Mouse (Mus musculus) frontal cortex, postnatal 14 days (tissue): ENCODE results near the gene Slc17a9.
"Not testable (repeated sequence)": the region's sequence is repeated elsewhere in the genome, so short reads cannot be mapped to it uniquely, and the experiment has no call there.

Source experiments
- DNase-seq, 2 experiments: peaks; one replicate each; pipeline ENCODE4 v3.0.0; 2022; ENCODE audit warnings: low spot score in 2 of 2

The Slc17a9 gene

DNA sequence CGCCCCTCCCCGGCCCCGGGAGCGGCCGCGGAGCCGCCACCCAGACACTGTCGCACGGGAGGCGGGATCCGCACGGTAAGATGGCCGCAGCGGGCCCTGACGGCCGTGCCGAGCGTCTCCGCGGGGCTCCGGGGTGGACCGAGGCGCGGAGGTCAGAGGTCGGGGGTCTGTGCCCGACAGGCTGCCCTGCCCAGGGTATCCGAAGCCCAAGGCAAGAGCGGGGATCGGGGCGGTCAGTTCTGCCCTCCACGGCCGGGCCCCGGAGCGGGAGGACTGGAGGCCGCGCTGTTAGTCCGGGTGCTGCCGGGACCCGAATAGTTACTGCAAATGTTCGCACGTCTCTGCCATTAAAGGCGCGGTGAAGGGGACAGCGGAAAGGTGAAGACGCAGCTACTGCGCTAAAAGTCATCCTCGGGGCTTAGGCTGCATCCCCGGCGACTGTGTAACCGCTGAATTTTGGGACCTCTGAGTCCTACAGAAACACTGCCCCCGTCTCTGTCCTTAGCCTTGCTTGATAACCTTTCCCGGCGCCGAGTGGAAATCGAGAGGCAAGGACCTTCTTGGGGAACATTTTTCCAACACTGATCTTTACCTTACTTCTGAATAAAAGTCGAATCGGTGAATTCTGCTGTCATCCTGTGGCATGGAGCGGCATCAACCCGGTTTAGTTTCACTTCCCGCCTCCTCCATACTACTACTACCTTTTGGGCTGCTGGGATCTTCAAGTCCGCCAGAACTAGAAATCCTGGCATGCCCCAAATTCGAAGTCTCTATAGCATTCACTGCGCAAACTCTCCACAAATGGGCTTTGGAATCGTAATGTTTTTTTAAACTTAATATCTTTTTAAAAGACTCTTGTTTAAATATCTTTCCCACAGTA is 14.5 kb upstream of the Slc17a9 start:
- DNase-seq, result peak in 1 of 2 experiments; percentile 52

DNA sequence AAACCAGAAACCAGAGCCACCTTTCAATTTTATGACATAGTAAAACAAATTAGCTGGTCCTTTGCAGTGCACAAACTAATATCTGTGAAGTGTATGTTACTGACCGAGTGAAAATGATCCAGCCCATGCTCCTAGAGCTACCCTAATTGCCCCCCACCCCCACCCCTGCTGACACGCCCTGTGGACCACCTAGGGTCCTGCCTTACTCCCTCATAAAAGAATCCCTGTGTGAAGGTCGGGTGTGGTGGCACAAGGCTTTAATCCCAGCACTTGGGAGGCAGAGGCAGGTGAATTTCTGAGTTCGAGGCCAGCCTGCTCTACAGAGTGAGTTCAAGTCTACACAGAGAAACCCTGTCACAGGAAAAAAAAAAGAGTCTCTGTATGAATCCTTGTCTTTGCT is 13.5 kb upstream of the Slc17a9 start:
- no peak for DNase-seq

DNA sequence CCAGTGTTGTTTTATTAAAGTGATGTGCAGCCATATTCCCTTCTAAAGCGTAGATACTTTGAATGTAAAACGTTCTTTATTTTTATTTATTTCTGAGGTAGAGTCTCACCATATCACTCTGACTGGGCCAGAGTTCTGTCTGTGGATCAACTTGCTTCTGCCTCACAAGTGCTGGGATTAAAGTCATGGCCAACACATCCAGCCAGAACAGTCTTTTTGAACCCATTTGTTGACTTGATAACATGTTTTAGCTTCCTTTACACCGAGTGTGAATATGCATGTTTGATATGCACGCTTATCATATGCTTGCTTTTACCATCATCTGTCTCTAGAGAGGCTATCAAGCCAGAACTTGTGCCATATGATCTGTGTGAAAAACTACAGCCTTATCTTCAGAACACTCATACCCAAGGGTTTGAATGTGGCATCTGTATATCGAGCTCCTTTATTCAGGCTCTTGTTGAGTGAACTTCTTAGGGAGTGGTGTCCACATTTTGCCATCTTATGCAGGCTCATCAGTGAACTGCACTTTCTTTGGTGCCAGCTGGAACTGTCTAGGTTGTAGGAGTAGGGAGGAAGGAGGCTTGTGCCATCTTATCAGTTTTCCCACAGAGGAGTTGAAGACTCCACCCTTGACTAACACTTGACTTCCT is 12.9 kb upstream of the Slc17a9 start:
- no peak for DNase-seq

DNA sequence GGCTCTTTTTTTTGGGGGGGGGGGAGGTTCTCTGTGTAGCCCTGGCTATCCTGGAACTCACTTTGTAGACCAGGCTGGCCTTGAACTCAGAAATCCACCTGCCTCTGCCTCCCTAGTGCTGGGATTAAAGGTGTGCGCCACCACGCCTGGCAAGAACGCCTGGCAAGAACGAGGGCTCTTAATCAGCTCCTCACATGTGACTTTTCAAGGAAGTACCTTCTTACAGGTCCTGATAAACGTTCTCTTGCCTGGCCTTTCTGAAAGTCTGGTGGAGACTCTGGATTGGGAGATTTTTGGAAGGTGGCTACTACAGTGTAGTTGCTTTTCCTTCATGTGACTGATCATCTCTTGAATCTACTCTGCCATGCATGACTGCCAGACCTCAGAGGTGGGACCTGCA is 2.3 kb upstream of the Slc17a9 start:
- DNase-seq, result not testable (repeated sequence)

DNA sequence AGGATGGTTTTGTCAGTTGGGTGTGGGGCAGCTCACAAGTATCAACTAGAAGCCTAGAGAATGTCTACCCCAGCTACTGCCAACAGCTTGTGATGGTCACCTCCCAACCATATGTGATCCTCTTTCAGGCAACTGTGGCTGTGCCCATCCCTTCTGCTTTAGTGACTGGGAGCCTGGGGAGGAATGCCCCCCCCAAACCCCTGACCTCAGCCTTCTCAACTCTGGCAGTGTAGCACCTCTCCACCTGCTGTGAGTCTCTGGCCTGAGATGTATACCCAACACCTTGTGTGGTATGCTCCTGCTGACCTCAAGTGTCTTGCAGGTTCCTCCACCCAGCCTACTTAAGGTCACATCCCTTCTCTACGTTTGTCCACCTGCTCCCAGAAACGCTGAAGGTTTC is 1.2 kb upstream of the Slc17a9 start:
- DNase-seq, result no peak

DNA sequence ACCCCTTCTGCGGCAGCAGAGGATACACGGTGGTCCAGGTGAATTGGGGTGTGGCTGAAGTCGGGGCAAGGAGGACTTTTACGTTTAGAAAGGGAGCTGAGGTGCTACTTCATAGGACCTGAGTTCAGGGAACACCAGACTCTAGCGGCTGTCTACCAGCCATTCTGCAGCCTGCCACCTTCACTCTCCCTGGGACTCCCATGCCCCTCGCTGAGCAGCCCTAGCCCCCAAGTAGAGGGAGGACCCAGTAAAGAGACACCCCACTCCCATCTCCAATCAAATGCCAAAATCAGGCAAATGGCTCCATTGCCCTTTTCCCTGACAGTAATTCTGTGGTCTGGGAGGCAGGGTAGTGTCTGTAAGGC is 333 bp downstream of the Slc17a9 start:
- DNase-seq, result no peak

DNA sequence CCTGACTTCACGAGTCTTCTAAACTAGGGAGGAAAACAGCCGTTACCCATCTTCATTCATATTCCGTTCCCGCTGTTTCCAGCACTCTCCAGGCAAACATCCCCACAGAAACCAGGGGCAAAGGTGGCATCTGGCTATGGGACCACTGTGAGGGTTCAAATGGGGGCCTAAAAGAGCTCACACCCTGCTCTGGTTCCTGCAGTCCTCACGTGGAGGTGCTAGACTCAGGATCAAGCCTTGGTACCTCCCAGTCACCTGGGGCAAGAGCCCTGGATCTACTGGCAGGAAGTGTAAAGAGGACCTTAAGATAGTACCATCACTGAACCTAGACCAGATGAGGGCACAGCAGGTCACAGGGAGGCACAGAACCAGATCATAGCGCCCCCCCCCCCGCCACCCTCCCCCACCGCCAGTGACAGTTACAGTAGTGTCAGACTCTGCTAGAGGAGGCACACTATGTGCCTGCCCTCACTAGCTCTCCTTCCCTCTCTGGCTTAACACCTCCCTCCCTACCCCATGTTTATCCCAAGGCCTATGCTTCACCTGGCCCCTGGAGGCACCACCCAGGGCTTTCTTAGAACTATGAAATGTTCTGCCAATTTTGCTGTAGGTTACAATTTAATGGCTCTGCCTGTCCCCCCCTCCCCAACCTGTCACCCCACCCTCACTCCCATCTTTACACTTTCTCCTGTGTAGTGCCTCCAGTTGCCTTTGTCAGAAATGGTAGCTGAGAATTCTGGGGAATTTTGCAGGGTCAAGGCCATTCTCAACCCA is 980 bp downstream of the Slc17a9 start:
- DNase-seq, result no peak

DNA sequence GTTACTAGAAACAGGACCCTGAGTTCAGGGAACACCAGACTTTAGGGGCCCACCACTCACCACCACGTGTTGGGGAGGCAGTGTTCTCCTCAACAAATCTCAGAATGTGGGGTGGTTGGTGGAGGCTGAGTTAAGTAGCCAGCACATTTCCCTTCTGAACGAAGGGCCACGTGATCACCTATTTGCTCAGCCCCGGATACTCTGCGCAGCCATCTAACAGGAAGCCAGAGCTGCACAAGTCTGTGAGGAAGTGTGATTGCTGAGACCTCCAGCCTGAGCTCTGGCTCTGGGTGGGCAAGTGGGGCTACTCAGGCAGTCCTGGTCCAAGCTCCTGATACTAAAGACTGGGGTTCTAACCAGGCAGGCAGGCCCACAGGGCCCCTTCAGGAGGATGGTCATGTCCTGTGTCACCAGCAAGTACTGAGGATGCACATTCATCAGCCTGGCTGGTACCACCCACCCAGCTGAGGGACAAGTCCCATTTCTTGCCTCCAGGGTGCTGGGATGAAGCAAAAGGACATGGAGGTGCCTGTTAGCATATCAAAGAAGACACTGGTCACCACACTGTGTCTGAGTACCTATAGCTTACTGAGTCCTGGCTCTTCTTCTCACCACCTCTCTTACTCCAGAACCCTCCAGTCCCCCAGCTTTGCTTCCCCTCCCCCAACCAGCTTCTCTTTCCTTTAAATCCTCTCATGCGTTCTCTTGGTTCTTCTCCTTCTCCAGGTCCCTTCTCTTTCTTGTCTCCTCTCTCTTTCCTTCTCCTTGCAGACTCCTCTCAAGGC is 1.8 kb downstream of the Slc17a9 start:
- no peak for DNase-seq

DNA sequence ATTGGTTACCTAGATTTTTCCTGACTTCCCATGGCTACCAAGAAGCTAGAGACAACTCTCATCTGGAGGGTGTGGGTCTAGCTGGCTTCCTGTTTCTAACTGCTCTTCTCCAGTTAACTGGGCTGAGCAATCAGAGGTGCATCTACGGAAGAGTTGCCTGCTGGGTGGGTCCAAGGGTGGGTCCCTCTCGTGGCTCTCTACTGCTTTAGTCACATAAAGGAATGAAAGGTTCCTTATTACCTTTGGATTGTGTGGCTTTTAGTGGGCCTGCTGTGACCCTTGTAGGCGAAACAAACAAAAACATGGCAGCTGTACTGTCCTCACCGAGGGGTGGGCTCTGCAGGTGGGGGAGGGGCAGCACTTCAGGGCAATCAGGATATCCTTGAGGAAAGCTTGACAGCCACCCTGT is 2.6 kb downstream of the Slc17a9 start:
- no peak for DNase-seq

DNA sequence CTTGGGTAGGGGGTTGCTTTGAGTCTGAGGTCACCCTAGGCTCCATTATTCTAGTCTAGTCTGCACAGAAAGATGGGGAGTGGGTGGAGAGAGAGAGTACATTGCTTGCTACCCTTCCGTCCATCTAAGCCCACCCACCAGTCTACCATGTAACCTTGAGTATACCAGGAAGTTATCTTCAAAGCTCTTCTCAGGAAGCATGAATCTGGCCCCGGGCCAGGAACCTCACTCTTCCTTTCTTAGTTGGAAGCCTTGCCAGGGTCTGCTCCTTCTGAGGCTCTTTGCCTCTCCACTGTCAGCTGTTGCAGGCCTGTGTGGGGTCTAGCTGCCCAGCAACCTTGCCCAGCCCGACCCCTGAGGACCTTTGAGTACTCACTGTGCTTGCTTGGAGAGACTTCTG is 6.0 kb downstream of the Slc17a9 start:
- DNase-seq, result no peak

DNA sequence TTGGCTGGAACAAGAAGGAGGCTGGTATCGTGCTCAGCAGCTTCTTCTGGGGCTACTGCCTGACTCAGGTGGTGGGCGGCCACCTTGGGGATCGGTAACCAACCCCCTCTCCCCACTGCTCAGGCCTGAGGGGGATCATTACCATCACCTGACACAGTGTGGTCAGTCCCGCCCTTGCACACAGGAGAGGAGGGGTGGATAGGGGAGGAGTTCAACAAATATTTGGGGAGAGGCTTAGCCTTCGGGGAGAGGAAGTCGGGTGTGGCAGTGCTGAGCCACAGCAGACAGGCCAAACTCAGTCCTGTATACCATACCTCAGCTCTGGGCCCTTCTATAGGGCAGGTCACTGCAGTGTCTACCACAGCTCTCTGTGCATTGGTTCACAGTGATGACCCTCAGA is 6.9 kb downstream of the Slc17a9 start:
- DNase-seq, result no peak

DNA sequence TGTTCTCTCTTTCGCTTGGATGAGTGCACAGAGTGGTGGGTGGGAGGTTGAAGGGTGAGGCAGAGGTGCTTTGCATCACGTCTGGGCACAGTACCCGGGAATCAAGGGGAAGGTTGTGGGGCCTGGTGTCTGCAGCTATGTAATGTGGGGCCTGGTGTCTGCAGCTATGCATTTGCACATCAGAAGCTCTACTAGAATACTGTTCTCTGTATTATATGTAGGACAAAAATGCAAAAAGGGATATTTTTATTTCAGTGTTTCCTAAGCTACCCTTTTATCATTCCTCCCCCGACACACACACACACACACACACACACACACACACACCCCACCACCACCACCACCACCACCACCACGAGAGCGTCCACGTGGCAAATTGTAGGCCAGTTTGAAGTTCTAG is 10.2 kb downstream of the Slc17a9 start:
- no peak for DNase-seq

DNA sequence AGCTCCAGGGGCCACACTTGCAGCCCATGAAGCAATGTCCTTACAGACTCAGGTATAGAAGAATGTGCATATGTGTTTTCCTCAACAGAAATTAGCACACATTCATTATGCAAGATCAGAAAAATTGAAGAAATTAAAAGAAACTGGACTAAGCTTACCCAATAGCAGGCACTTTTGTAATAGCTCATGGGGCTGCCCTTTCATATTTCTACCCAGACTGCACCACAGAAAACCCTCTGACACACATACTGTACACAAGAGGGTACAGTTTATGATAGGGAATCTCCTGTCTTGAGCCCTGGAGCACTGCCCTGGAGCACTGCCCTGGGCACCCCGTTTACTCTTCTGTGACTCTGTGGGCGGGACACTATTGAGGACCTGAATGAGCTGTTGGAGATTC is 12.9 kb downstream of the Slc17a9 start:
- no peak for DNase-seq

DNA sequence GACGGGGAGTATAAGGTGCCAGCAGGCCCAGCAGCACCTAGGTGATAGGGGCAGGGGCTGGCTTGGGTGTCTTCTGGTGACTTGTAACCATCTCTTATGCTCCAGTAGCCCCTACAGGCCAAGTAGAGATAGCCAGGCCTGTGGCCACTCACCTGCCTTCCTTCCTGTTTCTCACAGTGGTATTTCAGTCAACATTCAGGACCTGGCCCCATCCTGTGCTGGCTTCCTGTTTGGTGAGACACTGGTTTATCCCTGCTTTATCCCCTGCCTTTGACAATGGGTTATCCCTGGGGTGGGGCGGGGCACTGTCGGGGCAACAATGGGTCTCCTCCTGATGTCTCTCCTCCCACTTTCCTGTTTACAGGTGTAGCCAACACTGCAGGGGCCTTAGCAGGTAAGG is 15.3 kb downstream of the Slc17a9 start:
- no peak for DNase-seq

DNA sequence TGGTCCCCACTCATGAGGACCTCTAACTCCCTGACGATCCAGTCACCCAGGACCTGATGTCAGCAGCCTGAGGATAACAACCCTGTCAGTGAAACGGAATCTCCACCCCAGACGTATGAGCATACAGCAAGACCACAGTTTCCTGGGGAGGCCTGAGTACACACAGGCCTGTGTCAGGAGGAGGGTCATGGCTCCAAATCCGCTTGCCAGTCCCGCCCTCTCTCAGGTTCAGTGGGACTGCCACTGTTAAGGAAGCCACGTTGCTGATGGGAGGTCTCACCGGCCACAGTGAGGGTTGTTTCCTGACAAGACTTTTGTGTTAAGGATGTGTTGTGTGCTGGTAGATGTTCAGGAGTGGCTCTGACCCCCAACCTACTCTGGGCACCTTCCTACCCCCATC is 16.4 kb downstream of the Slc17a9 start:
- no peak for DNase-seq

DNA sequence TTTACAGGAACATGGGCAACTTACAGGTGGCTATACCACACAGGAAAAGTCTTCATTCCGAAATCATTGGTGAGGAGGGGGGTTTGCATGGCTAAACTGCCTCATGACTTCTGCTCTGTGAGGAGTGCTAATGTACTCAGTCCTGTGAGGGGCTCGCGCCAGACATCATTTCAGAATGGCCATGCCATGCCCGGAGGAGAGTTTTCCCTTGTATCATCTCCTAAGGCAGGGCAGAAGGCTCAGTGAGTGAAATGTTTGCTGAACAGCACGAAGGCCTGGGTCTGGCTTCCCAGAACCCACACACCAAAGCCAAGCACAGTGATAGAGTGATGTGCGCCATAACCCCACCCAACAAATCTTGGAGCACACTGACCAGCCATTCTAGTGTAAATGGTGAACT is 17.8 kb downstream of the Slc17a9 start:
- DNase-seq, result no peak

DNA sequence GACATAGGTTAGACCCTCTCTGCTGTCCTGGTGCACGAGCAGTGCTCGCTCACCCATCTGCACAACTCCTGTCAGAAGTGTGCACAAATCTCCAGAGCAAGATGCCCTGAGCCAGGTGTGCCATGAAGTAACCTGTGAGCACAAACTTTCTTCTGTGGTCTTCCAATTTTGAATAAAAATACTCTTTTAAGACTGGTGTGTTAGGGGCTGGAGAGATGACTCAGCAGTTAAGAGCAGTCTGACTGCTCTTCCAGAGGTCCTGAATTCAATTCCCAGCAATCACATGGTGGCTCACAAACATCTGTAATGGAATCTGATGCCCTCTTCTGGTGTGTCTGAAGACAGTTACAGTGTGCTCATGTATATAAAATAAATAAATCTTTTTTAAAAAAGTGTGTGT is 18.3 kb downstream of the Slc17a9 start:
- DNase-seq, result no peak

DNA sequence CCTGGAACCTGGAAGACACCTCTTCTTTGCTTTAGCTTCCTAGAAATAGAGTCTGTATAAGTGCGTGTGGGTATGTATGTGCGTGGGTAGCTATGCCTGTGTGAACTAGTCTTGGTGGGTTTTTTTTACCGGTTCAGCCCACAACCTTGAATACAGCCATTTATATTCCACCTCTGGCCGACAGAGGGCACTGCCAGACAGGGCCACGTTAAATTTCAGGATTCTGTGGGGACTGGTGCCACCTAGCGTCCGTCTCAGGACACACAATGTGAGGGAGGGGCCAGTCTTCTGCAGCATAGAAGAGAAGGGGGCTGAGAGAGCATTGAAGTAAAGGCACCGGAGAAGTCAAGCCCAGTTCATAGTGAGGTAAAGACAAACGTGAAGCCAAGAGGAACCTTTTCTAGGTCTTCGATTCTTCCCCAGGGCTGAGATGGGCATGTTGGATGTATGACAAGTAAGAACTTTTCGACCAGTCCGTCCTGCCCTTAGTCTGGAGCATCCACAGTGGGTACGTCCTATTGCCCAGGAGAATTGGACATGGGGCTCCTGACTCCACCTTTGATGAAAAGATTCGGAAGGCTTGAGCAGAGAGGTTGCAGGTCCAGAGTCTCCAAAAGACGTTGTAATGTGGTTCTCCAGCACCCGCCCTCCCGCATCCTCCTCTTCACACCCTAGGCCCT is 20.3 kb downstream of the Slc17a9 start:
- DNase-seq, result peak; percentile 62 to 85

DNA sequence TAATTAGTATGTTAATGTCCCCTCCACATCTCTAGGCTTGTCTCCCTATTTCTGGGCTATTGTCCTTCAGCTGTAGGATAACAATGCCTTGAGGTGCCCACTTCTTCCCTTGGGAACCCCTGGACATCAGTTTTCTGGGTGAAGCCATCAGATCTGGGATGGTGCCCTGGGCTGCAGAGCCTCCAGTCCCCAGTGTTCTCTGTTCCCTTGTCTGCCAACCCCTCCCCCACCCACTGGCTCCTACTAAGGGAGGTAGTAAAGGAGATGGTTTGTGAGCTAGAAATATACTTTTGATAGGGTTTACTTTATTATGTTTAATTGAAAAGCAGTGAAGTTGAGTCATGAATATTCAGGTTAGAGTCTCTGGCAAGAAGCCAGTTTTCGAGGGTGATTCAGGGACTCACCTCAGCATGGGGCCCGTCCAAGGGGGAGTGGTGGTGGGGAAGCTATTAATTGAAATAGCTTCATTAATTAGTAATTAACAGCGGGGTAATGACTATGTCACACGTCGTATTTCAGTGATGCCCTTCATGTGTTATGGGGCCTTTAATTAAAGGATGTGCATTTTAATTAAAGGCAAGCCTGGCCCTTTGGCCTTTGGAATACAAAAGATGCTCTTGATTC is 21.6 kb downstream of the Slc17a9 start:
- DNase-seq, result no peak

DNA sequence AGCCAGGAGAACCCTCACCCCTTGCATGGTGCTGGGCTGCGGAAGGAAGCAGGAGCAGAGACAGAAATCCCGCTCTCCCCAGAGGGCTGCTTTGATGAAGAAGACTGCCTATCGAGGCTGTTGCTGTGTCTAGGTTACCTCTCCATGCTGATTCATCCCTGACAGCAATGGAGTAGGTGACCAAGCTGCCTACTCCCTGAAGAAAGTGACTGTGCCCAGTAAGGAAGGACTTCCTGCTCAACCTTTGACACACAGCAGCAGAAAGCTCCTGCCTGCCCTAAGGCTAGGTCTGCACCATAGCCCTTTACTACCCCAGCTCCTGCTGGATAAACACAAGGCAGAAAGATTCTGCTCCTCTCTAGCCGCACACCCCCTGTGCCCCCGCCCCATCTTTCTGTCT is 23.8 kb downstream of the Slc17a9 start:
- DNase-seq, result no peak
